Mouse (Mus musculus): ENCODE results near the gene Ugt1a6a.

DNA sequence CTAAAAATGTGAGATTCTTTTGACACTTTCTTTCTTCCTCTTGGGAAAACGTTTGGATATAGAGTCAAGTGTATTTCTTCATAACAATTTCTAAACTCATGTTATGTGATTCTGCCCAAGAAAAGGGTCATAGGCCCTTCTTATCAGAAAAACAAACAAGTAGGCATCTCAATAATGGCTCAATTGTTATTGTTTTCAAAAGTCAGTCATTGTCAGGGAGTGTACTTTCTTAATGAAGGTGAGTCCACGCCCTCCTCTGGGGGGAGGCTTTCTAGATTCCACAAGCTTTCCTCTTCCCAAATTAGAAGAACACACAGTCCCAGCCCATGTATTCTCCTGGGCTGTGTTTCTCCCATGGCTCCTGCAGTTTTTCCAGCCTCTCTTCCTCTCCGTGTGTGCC is 47.1 kb upstream of the Ugt1a6a start, which contains the start of gene Ugt1a8:
- TF ChIP-seq CTCF (IDR thresholded peaks at IDR 0.05; ENCODE audit: low read depth, low read length) (no peak), POLR2A (IDR thresholded peaks at IDR 0.05; ENCODE audit: borderline replicate concordance, low read depth, low read length) (no peak)

Data from bone marrow macrophage, adult 2 months (primary cell).